Mouse (Mus musculus) hindbrain, embryonic 14.5 days (tissue): ENCODE measurements around the gene Ctrb1. TPM values are rescaled to one million over a fixed set of nuclear protein-coding genes. Genes with fewer than 3 reads are reported as not detected.
"Not testable (repeated sequence)": the region's sequence is repeated elsewhere in the genome, so short reads cannot be mapped to it uniquely, and the experiment has no call there.

Source experiments
- ATAC-seq: fragments of 200-750 bp; cut with Nextera tagmentation; 2 replicates; pipeline ENCODE4 v1.8.0; 2017; ENCODE audit warnings: moderate number of reproducible peaks, mild to moderate bottlenecking, moderate TSS enrichment, moderate library complexity; ENCODE audit not compliant: low FRiP score
- DNase-seq: peaks from one replicate; pipeline ENCODE4 v3.0.0-alpha.2; 2015; ENCODE audit warnings: low spot score
- H3K27ac ChIP-seq: fragments of 300-500 bp; sonication (generic); 2 replicates; pipeline ENCODE4 v1.5.1; 2014; ENCODE audit warnings: mild to moderate bottlenecking, moderate library complexity
- H3K27me3 ChIP-seq: fragments of 300-500 bp; sonication (generic); 2 replicates; pipeline ENCODE4 v1.6.1; 2014; ENCODE audit warnings: mild to moderate bottlenecking, low read length, mixed read lengths; ENCODE audit not compliant: control insufficient read depth, insufficient read depth
- H3K36me3 ChIP-seq: fragments of 300-500 bp; sonication (generic); replicated peaks from 2 replicates; pipeline ENCODE4 v1.6.1; 2014; ENCODE audit not compliant: control insufficient read depth, insufficient read depth
- H3K4me1 ChIP-seq: fragments of 300-500 bp; sonication (generic); replicated peaks from 2 replicates; pipeline ENCODE4 v1.6.1; 2014; ENCODE audit warnings: antibody characterized with exemption, low read length, mixed read lengths; ENCODE audit not compliant: control insufficient read depth, insufficient read depth
- H3K4me2 ChIP-seq: fragments of 300-500 bp; sonication (generic); replicated peaks from 2 replicates; pipeline ENCODE4 v1.6.1; 2014; ENCODE audit warnings: mild to moderate bottlenecking, moderate library complexity
- H3K4me3 ChIP-seq: fragments of 300-500 bp; sonication (generic); replicated peaks from 2 replicates; pipeline ENCODE4 v1.5.1; 2014; ENCODE audit warnings: mild to moderate bottlenecking, low read length
- H3K9ac ChIP-seq: fragments of 300-500 bp; sonication (generic); 2 replicates; pipeline ENCODE4 v1.6.1; 2014
- H3K9me3 ChIP-seq: fragments of 300-500 bp; sonication (generic); 2 replicates; pipeline ENCODE4 v1.6.1; 2016; ENCODE audit warnings: low read length; ENCODE audit not compliant: control insufficient read depth
- WGBS: fragments of 180-500 bp; shearing (Covaris S2); extraction: QIAGEN DNeasy Blood & Tissue Kit; methylation state at CpG from one replicate; pipeline ENCODE4 v1.1.7; 2014; 5-methylcytosine and 5-hydroxymethylcytosine counted together
- microRNA-seq: library from miRNA; unstranded; fragments of <30 nt; microRNA quantifications from one replicate; pipeline ENCODE4, GENCODE M21; 2016
- polyA plus RNA-seq: library from polyadenylated mRNA; unstranded; fragments of >200 nt; fragmentation: Nextera tagmentation; extraction: Ambion mirVana; gene quantifications from 2 replicates; pipeline ENCODE4 v1.2.1, GENCODE M21; 2014

The Ctrb1 gene
- polyA plus RNA-seq, 1 experiment from 2014 or later = not detected

GRCm38 (mm10) chr8:111644286-111645051, 46.3 kb downstream of the Ctrb1 start:
- H3K27ac ChIP-seq = peak overlapping the region; percentile 94
- not testable (repeated sequence) for H3K36me3 ChIP-seq, H3K9me3 ChIP-seq, DNase-seq, H3K4me1 ChIP-seq, H3K27me3 ChIP-seq, ATAC-seq
- H3K4me2 ChIP-seq = peak overlapping the region; percentile 56
- WGBS = 62% methylated on average over 12 of the region's 12 CpGs
- peak overlapping the region; percentile 83 for H3K9ac ChIP-seq
- peak overlapping the region; percentile 80 for H3K4me3 ChIP-seq

- peaks cover 5% of the 10 kb centered on the region for H3K4me1 ChIP-seq
- H3K4me2 ChIP-seq = peak within 1 kb of the TSS; percentile 56
- no peaks in the 10 kb centered on the region for H3K27me3 ChIP-seq
- H3K9me3 ChIP-seq = no peaks in the 10 kb centered on the region
- peak within 1 kb of the TSS; percentile 94 for H3K27ac ChIP-seq
- peak; percentile 96 for DNase-seq
- H3K4me3 ChIP-seq = peak within 1 kb of the TSS; percentile 80
- peak within 1 kb of the TSS; percentile 83 for H3K9ac ChIP-seq
- WGBS = under 1% methylated on average over 75 of the region's 75 CpGs
- no peaks in the 10 kb centered on the region for H3K36me3 ChIP-seq
- peak; percentile 98 for ATAC-seq
Observed at GRCm38 (mm10) chr8:111643264-111644141, 47.3 kb downstream of the Ctrb1 start, which contains the start of gene Zfp1. Gene Zfp1 (plus strand): TSS chr8:111643401.

GRCm38 (mm10) chr8:111642939-111643263, 47.9 kb downstream of the Ctrb1 start:
- Histone ChIP-seq H3K27ac (peak overlapping the region; percentile 47; the same call in 1 of the 2 replicates), H3K27me3 (no peaks in the 10 kb centered on the region), H3K4me3 (peak overlapping the region; percentile 80), H3K4me2 (peak overlapping the region; percentile 56), H3K4me1 (peaks cover 5% of the 10 kb centered on the region), H3K9me3 (no peaks in the 10 kb centered on the region), H3K9ac (peak overlapping the region; percentile 83), H3K36me3 (no peaks in the 10 kb centered on the region)
- ATAC-seq (peak; percentile 45; the same call in 1 of the 2 replicates), DNase-seq (no peak)
- WGBS = 14% methylated on average over 5 of the region's 5 CpGs

- Histone ChIP-seq H3K4me1 (peaks cover 5% of the 10 kb centered on the region), H3K4me2 (peak overlapping the region; percentile 56), H3K27ac (0 out of 2 replicates have a peak overlapping the region, but pooled peaks have one; percentile 47), H3K9ac (peak overlapping the region; percentile 83), H3K9me3 (no peaks in the 10 kb centered on the region), H3K4me3 (peak overlapping the region; percentile 80), H3K36me3 (no peaks in the 10 kb centered on the region), H3K27me3 (no peaks in the 10 kb centered on the region)
- WGBS = 75% methylated on average over 5 of the region's 5 CpGs
- DNase-seq = no peak
- ATAC-seq = no peak
Observed at GRCm38 (mm10) chr8:111642496-111642895, 48.3 kb downstream of the Ctrb1 start.

GRCm38 (mm10) chr8:111641064-111641463, 49.7 kb downstream of the Ctrb1 start:
- peaks cover 5% of the 10 kb centered on the region for H3K4me1 ChIP-seq
- H3K27me3 ChIP-seq = no peaks in the 10 kb centered on the region
- no peak overlapping the region for H3K4me3 ChIP-seq
- ATAC-seq = no peak
- no peak overlapping the region for H3K27ac ChIP-seq
- WGBS = 96% methylated on average over 2 of the region's 2 CpGs
- DNase-seq = no peak
- no peaks in the 10 kb centered on the region for H3K9me3 ChIP-seq
- H3K4me2 ChIP-seq = no peak overlapping the region
- H3K36me3 ChIP-seq = no peaks in the 10 kb centered on the region
- no peak overlapping the region for H3K9ac ChIP-seq

GRCm38 (mm10) chr8:111638086-111638485, 52.7 kb downstream of the Ctrb1 start:
- Histone ChIP-seq H3K27me3 (no peaks in the 10 kb centered on the region), H3K36me3 (no peaks in the 10 kb centered on the region), H3K9ac (no peak overlapping the region), H3K4me3 (no peak overlapping the region), H3K27ac (no peak overlapping the region), H3K4me1 (no peaks in the 10 kb centered on the region; the same call in 1 of the 2 replicates), H3K9me3 (no peaks in the 10 kb centered on the region), H3K4me2 (no peak overlapping the region)
- no peak for ATAC-seq
- DNase-seq = no peak

Small RNAs within 50 kb of the gene (microRNA-seq; reads per million reads assigned to microRNA genes)
- not detected for gene Mir7076

Other genes starting within 250 kb of the Ctrb1 start
- gene Wdr59, start 168.9 kb downstream of the Ctrb1 start, polyA plus RNA-seq = 6.5 and 6.6 TPM in 2 replicates
- 108 and 116 TPM in 2 replicates for gene Znrf1, start 154.9 kb downstream of the Ctrb1 start, polyA plus RNA-seq
- 0.56 and 0.60 TPM in 2 replicates for gene Ldhd, start 60.6 kb downstream of the Ctrb1 start, polyA plus RNA-seq
- 27.5 and 28.3 TPM in 2 replicates for gene Zfp1, start 47.6 kb downstream of the Ctrb1 start, polyA plus RNA-seq
- gene Bcar1, start 52.8 kb upstream of the Ctrb1 start, polyA plus RNA-seq = 49.1 and 52.1 TPM in 2 replicates
- 155 and 172 TPM in 2 replicates for gene Cfdp1, start 163.3 kb upstream of the Ctrb1 start, polyA plus RNA-seq
- gene Tmem170, start 185.7 kb upstream of the Ctrb1 start, polyA plus RNA-seq = 2.8 and 3.7 TPM in 2 replicates
- gene Chst5, start 219.4 kb upstream of the Ctrb1 start, polyA plus RNA-seq = 2.7 and 4.3 TPM in 2 replicates
- gene Tmem231, start 242.9 kb upstream of the Ctrb1 start, polyA plus RNA-seq = 15.3 and 19.6 TPM in 2 replicates
- 454 and 472 TPM in 2 replicates for gene Gabarapl2, start 249.7 kb upstream of the Ctrb1 start, polyA plus RNA-seq